Mouse (Mus musculus) lung, embryonic 14.5 days (tissue): Measurements from ENCODE around the gene Matn4. TPM values are rescaled to one million over a fixed set of nuclear protein-coding genes. Genes with fewer than 3 reads are reported as not detected.

Source experiments
- ATAC-seq: fragments of 200-750 bp; cut with Nextera tagmentation; 2 replicates; pipeline ENCODE4 v1.8.0; 2017; ENCODE audit warnings: mild to moderate bottlenecking, moderate TSS enrichment, moderate library complexity; ENCODE audit not compliant: insufficient read depth
- DNase-seq: peaks from one replicate; pipeline ENCODE4 v3.0.0-alpha.2; 2015
- H3K27ac ChIP-seq: fragments of 300-500 bp; sonication (generic); 2 replicates; pipeline ENCODE4 v1.5.1; 2014; ENCODE audit warnings: low read depth, mild to moderate bottlenecking, moderate library complexity
- H3K27me3 ChIP-seq: fragments of 300-500 bp; sonication (generic); 2 replicates; pipeline ENCODE4 v1.6.1; 2014; ENCODE audit warnings: low read length, control low read depth; ENCODE audit not compliant: insufficient read depth
- H3K36me3 ChIP-seq: fragments of 300-500 bp; sonication (generic); 2 replicates; pipeline ENCODE4 v1.6.1; 2014; ENCODE audit warnings: control low read depth; ENCODE audit not compliant: insufficient read depth
- H3K4me1 ChIP-seq: fragments of 300-500 bp; sonication (generic); 2 replicates; pipeline ENCODE4 v1.6.1; 2014; ENCODE audit warnings: antibody characterized with exemption, control low read depth; ENCODE audit not compliant: insufficient read depth
- H3K4me2 ChIP-seq: fragments of 300-500 bp; sonication (generic); 2 replicates; pipeline ENCODE4 v1.6.1; 2014; ENCODE audit warnings: mild to moderate bottlenecking
- H3K4me3 ChIP-seq: fragments of 300-500 bp; sonication (generic); 2 replicates; pipeline ENCODE4 v1.5.1; 2014; ENCODE audit warnings: low read depth, low read length
- H3K9ac ChIP-seq: fragments of 300-500 bp; sonication (generic); 2 replicates; pipeline ENCODE4 v1.6.1; 2014
- H3K9me3 ChIP-seq: fragments of 300-500 bp; sonication (generic); 2 replicates; pipeline ENCODE4 v1.6.1; 2016; ENCODE audit warnings: low read depth, low read length, control low read depth
- CTCF ChIP-seq: IDR thresholded peaks from 2 replicates; pipeline ENCODE4 v1.5.1; 2016; ENCODE audit warnings: antibody characterized with exemption, low read depth
- WGBS: fragments of 180-500 bp; shearing (Covaris S2); extraction: QIAGEN DNeasy Blood & Tissue Kit; methylation state at CpG from one replicate; pipeline ENCODE4 v1.1.7; 2014; 5-methylcytosine and 5-hydroxymethylcytosine counted together
- polyA plus RNA-seq: library from polyadenylated mRNA; unstranded; fragments of >200 nt; fragmentation: Nextera tagmentation; extraction: Ambion mirVana; gene quantifications from 2 replicates; pipeline ENCODE4 v1.2.1, GENCODE M21; 2014

The Matn4 gene
- polyA plus RNA-seq, 1 experiment from 2014 or later, result 6.7 TPM

DNA sequence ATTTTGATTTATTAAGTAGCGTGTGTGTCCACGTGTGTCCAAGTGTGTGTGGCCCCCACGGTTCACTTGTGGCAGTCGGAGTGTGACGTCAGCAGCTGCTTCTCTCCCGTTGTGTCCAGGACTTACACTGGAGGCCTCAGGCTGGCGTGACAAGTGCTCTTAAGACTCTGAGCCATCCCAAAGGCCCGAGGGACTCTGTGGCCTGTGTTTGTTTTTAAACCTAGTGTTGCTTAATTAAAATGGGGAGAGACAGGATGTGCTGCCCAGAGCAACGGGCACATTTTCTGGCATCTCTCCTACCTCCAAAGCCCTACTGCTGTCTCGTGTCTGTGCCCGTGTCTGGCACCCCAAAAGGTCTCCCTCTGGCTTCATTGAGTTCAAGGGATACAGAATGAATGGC, 18.5 kb upstream of the Matn4 start:
- Histone ChIP-seq H3K9ac (no peak overlapping the region), H3K4me1 (no peaks in the 10 kb centered on the region), H3K36me3 (peaks cover 41% of the 10 kb centered on the region), H3K4me3 (no peak overlapping the region), H3K4me2 (no peak overlapping the region), H3K9me3 (no peaks in the 10 kb centered on the region), H3K27me3 (no peaks in the 10 kb centered on the region), H3K27ac (no peak overlapping the region)
- DNase-seq (no peak), ATAC-seq (no peak)
- 77% methylated on average over 11 of the region's 11 CpGs for WGBS
- no peak for TF ChIP-seq CTCF

DNA sequence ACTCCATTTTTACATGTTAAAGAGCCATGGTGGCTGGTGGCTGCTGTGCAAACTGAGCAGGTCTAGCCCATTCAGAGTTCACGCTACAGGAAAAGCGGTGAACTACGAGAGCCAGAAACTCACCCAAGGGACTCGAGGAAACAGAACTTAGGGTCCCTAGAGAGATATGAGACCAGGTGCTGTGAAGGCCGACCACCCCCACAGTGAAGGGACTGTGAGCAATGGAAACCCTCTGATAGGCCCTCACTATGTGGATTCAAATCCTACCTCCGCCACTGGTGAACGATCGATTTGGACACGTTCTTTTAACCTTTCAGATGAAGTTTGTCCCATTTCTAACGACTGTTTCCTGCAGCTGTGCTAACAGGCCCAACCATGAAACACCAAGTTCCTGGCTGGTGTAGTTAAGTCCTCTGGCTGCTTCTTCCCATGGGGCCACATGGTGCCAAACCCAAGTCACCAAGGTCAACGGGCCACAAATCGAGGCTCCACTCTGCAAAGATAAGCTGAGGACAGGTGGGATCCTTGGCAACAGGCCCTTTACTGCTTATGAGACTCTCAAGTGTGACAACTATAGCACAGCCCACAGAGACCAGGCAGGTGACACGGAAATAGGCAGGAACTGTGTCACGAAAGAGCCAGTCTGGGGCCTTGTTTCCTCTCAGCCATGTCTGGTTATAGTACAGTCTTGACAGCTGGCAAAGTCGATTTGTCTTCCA, 17.9 kb upstream of the Matn4 start:
- Histone ChIP-seq H3K4me2 (no peak overlapping the region), H3K4me1 (no peaks in the 10 kb centered on the region), H3K36me3 (peaks cover 35% of the 10 kb centered on the region), H3K27me3 (no peaks in the 10 kb centered on the region), H3K9me3 (no peaks in the 10 kb centered on the region), H3K9ac (no peak overlapping the region), H3K27ac (no peak overlapping the region), H3K4me3 (no peak overlapping the region)
- 83% methylated on average over 15 of the region's 15 CpGs for WGBS
- no peak for TF ChIP-seq CTCF
- no peak for ATAC-seq
- no peak for DNase-seq

DNA sequence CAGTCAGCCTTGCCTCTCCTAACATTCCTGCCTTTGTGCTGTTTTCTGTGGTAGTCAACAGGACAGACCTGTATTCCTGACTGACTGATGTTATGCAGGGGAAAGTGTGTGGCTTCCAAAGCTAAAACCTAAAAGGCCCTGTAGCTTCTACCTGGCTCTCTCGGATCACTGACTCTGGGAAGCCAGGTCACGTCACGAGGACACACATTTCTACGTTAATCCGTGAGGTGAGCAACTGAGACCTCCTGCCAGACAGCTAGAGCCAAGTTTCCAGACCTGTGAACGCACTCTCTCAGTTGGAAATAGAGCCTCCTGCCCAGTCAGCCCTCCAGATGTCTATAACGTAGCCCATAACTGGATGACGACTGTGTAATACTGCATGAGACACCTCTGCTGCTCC, 17.0 kb upstream of the Matn4 start:
- DNase-seq (no peak), ATAC-seq (no peak)
- Histone ChIP-seq H3K27me3 (no peaks in the 10 kb centered on the region), H3K4me1 (no peaks in the 10 kb centered on the region), H3K9ac (no peak overlapping the region), H3K9me3 (no peaks in the 10 kb centered on the region), H3K36me3 (peaks cover 28% of the 10 kb centered on the region), H3K4me2 (no peak overlapping the region), H3K4me3 (no peak overlapping the region), H3K27ac (no peak overlapping the region)
- TF ChIP-seq CTCF, result no peak
- 87% methylated on average over 8 of the region's 8 CpGs for WGBS

DNA sequence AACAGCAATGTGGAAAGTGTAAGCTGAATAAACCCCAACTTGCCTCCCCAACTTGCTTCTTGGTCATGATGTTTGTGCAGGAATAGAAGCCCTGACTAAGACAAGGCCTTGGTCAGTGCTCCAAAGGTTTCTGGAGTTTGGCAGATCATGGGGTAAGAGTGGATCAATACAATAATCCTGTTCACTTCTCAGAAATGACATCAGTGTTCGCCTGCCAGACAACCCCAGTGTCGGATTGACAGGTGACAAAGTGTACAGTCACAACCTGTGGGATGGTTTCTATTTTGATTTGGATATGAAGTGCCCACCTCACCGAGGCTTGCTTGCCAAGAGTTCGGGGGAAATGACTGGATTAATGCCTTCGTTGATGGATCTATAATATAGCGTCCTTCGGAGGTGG, 16.3 kb upstream of the Matn4 start:
- DNase-seq (no peak), ATAC-seq (no peak)
- Histone ChIP-seq H3K4me1 (no peaks in the 10 kb centered on the region), H3K9ac (no peak overlapping the region), H3K27ac (no peak overlapping the region), H3K4me2 (no peak overlapping the region), H3K36me3 (peaks cover 26% of the 10 kb centered on the region), H3K4me3 (no peak overlapping the region), H3K27me3 (no peaks in the 10 kb centered on the region), H3K9me3 (no peaks in the 10 kb centered on the region)
- WGBS, result 83% methylated on average over 7 of the region's 7 CpGs
- no peak for TF ChIP-seq CTCF

DNA sequence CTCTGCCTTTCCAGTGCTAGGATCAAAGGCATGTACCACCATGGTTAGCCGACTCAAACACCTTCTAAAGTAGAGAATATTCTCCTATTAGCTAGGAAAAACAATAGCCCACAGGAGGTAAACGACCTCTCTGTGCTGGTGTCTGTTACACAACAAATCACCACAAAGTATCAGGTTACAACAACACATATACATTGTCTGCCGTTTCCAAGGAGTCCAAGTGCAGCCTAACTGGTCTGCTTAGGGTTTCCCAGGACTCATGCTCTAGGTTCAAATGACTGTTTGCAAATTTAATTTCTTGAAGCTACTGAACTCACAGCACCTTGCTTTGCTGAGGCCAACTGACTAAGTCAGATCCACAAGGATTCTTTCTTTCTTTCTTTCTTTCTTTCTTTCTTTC, 14.5 kb upstream of the Matn4 start:
- no peak overlapping the region for H3K4me2 ChIP-seq
- no peaks in the 10 kb centered on the region for H3K4me1 ChIP-seq
- no peak overlapping the region for H3K27ac ChIP-seq
- H3K4me3 ChIP-seq, result no peak overlapping the region
- H3K36me3 ChIP-seq, result peaks cover 11% of the 10 kb centered on the region; the same call in 1 of the 2 replicates
- H3K27me3 ChIP-seq, result no peaks in the 10 kb centered on the region
- 4% methylated on average over 3 of the region's 3 CpGs for WGBS
- no peaks in the 10 kb centered on the region for H3K9me3 ChIP-seq
- ATAC-seq (no peak), DNase-seq (no peak)
- H3K9ac ChIP-seq, result no peak overlapping the region
- no peak for TF ChIP-seq CTCF

DNA sequence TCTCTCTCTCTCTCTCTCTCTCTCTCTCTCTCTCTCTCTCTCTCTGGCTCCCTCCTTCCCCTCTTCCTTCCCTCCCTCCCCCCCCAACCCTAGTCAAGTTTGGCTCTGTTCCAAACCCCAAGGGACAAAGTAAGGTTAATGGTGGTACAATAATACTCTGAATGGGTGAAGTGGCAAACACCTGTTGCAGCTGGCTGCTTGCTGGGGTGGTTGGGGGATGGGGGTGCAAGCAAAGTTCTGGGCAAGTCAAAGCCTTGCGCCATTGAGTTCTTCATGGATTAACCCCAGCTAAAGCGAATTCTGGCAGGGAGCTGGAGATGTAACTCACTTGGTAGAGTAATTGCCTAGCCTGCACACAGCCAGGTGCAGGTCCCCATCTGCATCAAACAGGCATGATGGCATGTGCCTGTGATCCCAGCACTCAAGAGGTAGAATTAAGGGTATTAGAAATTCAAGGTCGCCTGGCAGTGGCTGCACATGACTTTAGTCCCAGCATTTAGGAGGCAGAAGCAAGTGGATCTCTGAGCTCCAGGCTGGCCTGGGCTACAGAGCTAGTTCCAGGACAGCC, 13.4 kb upstream of the Matn4 start:
- TF ChIP-seq CTCF, result no peak
- no peak overlapping the region for H3K4me2 ChIP-seq
- ATAC-seq, result no peak

DNA sequence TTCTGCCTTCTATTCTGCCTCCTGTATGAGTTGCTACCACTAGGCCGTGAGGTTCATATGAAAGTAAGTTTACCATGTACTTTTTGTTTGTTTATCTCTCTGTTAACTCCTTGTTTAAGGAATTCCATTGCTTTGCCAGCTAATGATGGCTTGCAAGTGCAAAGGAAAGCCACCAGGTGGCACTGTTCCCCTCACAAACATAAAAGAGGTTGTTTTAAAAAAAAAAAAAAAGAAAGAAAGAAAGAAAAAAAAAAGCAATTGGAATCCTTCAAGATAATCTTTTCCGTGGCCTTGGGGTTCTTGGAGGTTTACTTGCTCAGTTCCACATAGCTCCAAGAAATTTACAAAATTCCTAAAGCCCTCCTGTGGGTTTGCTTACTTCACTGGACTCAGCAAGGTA, 12.2 kb upstream of the Matn4 start:
- ATAC-seq (no peak), DNase-seq (peak; percentile 86)
- Histone ChIP-seq H3K9me3 (no peaks in the 10 kb centered on the region), H3K4me3 (no peak overlapping the region), H3K9ac (no peak overlapping the region), H3K4me1 (no peaks in the 10 kb centered on the region), H3K27ac (no peak overlapping the region), H3K27me3 (no peaks in the 10 kb centered on the region), H3K4me2 (no peak overlapping the region), H3K36me3 (no peaks in the 10 kb centered on the region)
- WGBS, result 0% methylated on average over 2 of the region's 2 CpGs
- TF ChIP-seq CTCF, result peak; percentile 78

More for the DNA sequence above, 13.4 kb upstream of the Matn4 start:
- no peak for DNase-seq
- H3K4me3 ChIP-seq, result no peak overlapping the region
- H3K36me3 ChIP-seq, result peaks cover 3% of the 10 kb centered on the region; the same call in 1 of the 2 replicates
- no peak overlapping the region for H3K9ac ChIP-seq
- 23% methylated on average over 3 of the region's 3 CpGs for WGBS
- H3K4me1 ChIP-seq, result no peaks in the 10 kb centered on the region
- H3K9me3 ChIP-seq, result no peaks in the 10 kb centered on the region
- no peak overlapping the region for H3K27ac ChIP-seq
- no peaks in the 10 kb centered on the region for H3K27me3 ChIP-seq
